Mouse (Mus musculus) cortical plate, adult 2 months (tissue): ENCODE results near the gene Fem1a. TPM values are rescaled to one million over a fixed set of nuclear protein-coding genes. Genes with fewer than 3 reads are reported as not detected.

Experiments
- H3K27ac ChIP-seq: fragments of 200-500 bp; 2 replicates; pipeline ENCODE4 v1.5.1; 2012; ENCODE audit warnings: low read length, control low read depth, inconsistent platforms; ENCODE audit not compliant: insufficient read depth
- H3K4me1 ChIP-seq: fragments of 200-500 bp; 2 replicates; pipeline ENCODE4 v1.6.1; 2011; ENCODE audit warnings: low read length; ENCODE audit not compliant: control insufficient read depth, insufficient read depth
- H3K4me3 ChIP-seq: fragments of 200-500 bp; 2 replicates; pipeline ENCODE4 v1.5.1; 2011; ENCODE audit warnings: mild to moderate bottlenecking, low read length, control low read depth; ENCODE audit not compliant: insufficient read depth
- CTCF ChIP-seq: fragments of 200-500 bp; IDR thresholded peaks from 2 replicates; pipeline ENCODE4 v1.5.1; 2011; ENCODE audit warnings: mild to moderate bottlenecking, control low read depth, low read length; ENCODE audit not compliant: insufficient read depth; ENCODE audit errors: extremely low read depth
- POLR2A ChIP-seq: fragments of 200-500 bp; IDR thresholded peaks from 2 replicates; pipeline ENCODE4 v1.6.1; 2011; ENCODE audit warnings: mild to moderate bottlenecking, low read length, control low read depth; ENCODE audit not compliant: insufficient read depth; ENCODE audit errors: extremely low read depth
- polyA plus RNA-seq: library from polyadenylated mRNA; depleted of rRNA; stranded (reverse); fragments of >200 nt; gene quantifications from 2 replicates; pipeline ENCODE4 v1.2.3, GENCODE M21; 2012

The Fem1a gene
- polyA plus RNA-seq, 1 experiment: 24.1 TPM

DNA sequence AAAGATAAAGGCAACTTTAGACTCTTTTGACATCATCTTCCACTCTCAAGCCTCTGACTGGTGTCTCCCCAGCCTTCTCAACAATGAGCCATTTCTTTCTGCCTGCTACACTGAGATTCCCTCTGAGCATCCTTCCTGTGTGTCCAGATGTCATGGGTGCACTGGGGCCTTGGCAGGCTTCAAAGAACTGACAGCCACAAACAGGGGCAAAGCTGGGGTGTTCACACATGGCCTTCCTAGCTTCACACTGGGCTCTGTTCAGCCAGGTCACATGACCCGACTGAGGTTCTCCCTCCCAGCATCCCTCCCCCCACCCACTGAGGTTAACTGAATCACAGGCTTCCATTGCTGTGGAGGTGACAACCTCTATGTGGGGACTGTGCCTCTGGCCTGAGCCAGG, 39.6 kb downstream of the Fem1a start:
- TF ChIP-seq CTCF (no peak), POLR2A (no peak)
- no peak overlapping the region for H3K27ac ChIP-seq
- H3K4me3 ChIP-seq: no peak overlapping the region
- H3K4me1 ChIP-seq: no peaks in the 10 kb centered on the region

DNA sequence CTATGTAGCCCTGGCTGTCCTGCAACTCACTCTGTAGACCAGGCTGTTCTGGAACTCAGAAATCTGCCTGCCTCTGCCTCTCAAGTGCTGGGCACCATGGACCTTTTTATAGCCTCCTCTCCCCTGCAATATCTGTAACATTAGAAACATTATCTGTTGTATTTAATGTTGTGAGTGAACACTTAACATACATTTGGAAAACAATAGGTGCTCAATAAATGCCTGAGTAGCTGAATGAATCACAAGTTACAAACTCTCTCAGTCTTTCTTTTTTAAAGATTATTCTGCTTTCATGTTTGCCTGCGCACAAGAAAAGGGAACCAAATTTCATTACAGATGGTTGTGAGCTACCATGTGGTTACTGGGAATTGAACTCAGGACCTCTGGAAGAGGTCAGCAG, 41.6 kb downstream of the Fem1a start:
- Histone ChIP-seq H3K4me1 (no peaks in the 10 kb centered on the region), H3K4me3 (no peak overlapping the region), H3K27ac (no peak overlapping the region)
- TF ChIP-seq CTCF (no peak), POLR2A (no peak)

DNA sequence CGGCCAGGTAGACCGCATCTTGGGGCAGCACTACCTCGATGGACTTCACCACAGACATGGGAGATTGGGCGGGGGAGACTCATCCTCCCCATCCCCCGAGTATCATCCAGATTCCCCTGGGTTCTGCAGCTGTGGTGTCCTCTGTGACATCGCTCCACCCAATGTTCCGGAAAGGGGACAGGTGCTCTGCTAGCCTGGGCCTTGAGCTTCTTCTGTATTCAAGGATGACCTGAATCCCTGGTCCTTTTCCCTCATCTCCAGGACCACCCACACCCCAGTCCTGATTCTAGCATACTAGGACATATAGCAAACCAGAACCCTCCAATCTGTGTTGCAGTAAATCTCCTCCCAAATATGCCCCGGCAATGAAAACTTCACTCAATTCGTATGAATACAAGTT, 43.6 kb downstream of the Fem1a start, which contains the start of gene Arrdc5:
Gene Arrdc5 (minus strand): TSS at position 101 of the 400 bp plus-strand sequence.
- no peak within 1 kb of the TSS for H3K4me3 ChIP-seq
- TF ChIP-seq POLR2A: no peak
- TF ChIP-seq CTCF: no peak

DNA sequence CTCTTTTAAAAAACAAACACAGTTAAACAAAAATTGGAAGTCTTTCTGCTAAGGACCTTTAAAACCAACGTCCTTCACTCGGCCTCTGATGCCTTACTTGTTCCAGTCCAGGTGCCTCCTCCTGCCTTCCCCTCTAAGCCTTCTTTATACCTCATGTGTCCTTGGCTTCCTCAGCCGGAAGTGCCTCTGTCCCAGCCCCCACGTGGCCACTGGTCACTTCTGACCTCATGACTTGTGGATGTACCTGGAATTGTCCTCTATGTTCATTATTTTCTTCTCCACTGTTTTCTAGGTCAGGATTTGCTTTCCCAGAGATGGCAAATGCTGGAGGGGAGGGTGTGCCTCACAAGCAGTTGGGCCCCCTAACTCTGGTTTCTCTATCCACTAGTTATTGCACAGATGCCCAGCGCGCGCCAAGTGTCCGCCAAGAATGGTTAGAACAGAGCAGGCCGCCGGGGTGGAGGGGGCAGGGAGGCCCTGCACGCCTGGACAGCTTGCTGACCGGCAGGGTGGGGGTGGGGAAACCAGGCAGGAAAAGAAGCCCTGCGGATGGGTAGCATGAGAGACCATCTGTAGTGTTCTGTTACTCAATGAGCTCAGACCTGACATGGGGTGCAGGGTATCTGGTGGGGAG, 45.9 kb downstream of the Fem1a start:
- Histone ChIP-seq H3K27ac (no peak overlapping the region), H3K4me1 (no peaks in the 10 kb centered on the region), H3K4me3 (no peak overlapping the region)
- no peak for TF ChIP-seq CTCF
- TF ChIP-seq POLR2A: no peak

More for the DNA sequence above, 43.6 kb downstream of the Fem1a start, which contains the start of gene Arrdc5:
- Histone ChIP-seq H3K4me1 (no peaks in the 10 kb centered on the region), H3K27ac (no peak within 1 kb of the TSS)

DNA sequence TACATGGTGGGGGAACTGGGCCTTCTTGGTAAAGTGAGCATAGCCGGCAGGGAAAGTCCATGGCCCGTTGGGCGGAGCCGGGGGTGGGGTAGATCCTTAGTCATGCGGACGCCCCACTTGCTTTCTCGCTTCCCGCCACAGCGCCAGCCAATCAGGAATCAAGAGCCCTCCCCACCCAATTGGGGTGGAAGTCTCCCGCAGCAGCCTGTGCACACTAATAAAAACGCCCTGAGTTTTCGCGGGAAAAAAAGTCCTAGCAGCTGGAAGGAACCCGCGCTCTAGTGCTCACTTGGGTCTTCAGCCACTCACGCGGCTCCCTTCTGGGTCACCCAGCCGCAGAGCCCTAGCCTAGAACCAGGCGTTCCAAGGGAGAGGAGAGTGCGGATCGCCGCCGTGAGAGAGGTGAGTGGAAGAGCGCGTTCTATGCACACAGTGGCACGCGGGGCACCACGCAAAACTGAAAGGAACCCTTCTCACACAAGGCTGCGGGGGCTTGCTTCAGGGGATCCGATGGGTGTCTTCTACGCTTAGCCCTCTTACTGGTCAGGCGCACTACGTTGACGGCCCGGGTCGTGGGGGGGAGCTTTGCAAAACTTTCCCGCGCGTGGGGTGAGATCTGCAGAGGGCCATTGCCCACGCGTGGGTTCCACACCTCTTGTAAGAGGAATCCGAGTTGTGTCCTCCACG, 46.7 kb downstream of the Fem1a start, which contains the start of gene Uhrf1:
Gene Uhrf1 (plus strand): TSS at position 162 of the 687 bp plus-strand sequence.
- peak within 1 kb of the TSS; percentile 33 for H3K4me3 ChIP-seq
- no peaks in the 10 kb centered on the region for H3K4me1 ChIP-seq
- no peak for TF ChIP-seq CTCF
- no peak for TF ChIP-seq POLR2A
- no peak within 1 kb of the TSS for H3K27ac ChIP-seq

DNA sequence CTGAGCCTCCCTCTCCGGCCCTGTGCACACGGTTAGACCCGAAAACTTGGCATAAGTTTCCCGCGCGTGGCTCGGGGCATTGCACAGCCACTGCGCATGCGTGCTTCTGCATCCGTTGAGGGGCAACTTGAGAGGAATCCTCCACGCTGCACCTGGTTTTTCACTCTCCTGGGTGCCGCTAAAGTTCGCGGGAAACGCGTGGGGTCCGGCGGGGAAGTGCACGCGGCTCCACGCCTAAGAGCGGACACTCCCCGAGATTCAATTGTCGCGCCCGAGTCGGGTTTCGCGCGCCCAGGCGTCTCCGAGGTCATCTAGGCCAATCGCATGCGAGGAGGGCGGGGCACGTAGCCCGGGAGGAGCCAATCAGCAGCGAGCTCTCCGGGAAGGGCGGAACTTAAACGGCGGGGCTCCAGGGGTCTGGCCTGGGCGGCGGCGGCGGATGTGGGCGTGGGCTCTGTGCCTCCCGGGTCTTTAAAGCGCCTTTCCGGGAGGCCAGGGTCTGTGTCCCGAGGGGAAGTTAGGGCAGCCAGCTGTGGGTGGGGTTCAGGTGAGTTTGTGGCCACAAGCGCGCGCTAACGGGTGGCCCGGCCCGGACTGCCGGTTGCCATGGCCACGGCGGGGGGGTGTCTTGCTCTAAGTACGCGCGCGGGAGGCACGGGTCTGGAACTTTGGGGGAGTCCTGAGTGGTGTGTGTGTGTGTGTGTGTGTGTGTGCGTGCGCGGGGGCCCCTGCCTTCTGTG, 47.4 kb downstream of the Fem1a start:
- H3K27ac ChIP-seq: no peak overlapping the region
- TF ChIP-seq CTCF: no peak
- TF ChIP-seq POLR2A: no peak
- peak overlapping the region; percentile 33 for H3K4me3 ChIP-seq
- no peaks in the 10 kb centered on the region for H3K4me1 ChIP-seq

DNA sequence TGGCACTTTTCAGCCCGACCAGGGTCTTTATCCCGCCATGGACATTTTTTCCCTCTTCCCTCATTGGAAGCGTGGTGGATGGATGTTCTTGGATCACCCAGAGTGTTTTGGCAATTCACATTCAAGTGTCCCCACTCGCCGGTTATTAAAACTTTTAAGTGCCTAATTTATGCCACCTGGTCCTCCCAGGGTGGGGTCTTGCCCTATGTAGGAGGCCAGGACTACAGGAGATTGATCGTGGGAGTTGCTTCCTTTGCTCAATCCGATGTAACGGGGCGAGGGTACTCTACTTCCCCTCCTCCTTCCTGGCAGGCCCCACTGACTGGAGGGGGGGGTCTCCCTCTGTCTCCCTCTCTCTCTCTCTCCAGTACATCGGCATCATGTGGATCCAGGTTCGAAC, 48.1 kb downstream of the Fem1a start:
- H3K4me3 ChIP-seq: peak overlapping the region; percentile 33; the same call in 1 of the 2 replicates
- TF ChIP-seq POLR2A: no peak
- no peak for TF ChIP-seq CTCF
- no peak overlapping the region for H3K27ac ChIP-seq
- no peaks in the 10 kb centered on the region for H3K4me1 ChIP-seq

DNA sequence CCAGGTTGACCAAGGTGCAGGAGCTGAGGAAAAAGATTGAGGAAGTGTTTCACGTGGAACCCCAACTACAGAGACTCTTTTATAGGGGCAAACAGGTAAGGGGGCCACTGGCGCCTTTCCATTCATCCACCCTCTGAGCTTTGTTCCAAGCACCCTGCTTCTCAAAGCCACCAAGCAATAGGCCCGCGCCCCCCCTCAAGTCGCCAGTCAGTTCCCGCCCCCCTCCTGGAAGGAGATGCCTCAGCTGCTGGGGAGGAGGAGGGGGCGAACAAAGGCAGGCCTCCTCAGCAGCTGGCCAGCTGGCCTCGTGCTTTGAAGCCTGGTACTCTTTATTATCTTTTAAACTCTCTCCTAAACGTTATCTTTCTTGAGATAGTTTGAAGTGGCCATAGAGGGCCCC, 48.5 kb downstream of the Fem1a start:
- TF ChIP-seq CTCF (no peak), POLR2A (no peak)
- no peak overlapping the region for H3K4me3 ChIP-seq
- H3K4me1 ChIP-seq: no peaks in the 10 kb centered on the region

DNA sequence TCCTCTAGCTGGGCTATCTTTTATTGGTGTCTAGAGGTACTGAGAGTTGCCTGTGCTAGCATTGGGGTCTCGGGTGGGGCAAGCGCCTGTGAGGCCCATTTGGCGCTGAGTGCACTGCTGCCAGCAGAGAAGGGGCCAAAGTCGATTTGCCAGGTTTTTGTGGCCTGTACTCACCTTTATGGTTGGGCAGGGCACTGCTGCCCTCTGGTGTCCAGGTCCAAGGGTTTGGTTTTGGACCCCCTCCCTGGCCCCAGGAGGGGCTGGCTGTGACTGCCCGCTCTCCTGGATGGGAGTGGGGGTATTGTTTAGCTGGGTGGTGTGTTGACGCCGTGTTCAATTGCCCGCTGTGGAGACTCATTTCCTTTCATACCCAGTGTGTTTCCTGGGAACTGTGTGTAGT, 49.2 kb downstream of the Fem1a start:
- Histone ChIP-seq H3K27ac (no peak overlapping the region), H3K4me3 (no peak overlapping the region), H3K4me1 (no peaks in the 10 kb centered on the region)
- TF ChIP-seq CTCF: peak; percentile 20; the same call in 1 of the 2 replicates
- no peak for TF ChIP-seq POLR2A

More for the DNA sequence above, 48.5 kb downstream of the Fem1a start:
- no peak overlapping the region for H3K27ac ChIP-seq
